Mouse (Mus musculus): ENCODE data around the gene Gm26920.
"Not testable (repeated sequence)": the region's sequence is repeated elsewhere in the genome, so short reads cannot be mapped to it uniquely, and the experiment has no call there.

Gm26920 gene

DNA sequence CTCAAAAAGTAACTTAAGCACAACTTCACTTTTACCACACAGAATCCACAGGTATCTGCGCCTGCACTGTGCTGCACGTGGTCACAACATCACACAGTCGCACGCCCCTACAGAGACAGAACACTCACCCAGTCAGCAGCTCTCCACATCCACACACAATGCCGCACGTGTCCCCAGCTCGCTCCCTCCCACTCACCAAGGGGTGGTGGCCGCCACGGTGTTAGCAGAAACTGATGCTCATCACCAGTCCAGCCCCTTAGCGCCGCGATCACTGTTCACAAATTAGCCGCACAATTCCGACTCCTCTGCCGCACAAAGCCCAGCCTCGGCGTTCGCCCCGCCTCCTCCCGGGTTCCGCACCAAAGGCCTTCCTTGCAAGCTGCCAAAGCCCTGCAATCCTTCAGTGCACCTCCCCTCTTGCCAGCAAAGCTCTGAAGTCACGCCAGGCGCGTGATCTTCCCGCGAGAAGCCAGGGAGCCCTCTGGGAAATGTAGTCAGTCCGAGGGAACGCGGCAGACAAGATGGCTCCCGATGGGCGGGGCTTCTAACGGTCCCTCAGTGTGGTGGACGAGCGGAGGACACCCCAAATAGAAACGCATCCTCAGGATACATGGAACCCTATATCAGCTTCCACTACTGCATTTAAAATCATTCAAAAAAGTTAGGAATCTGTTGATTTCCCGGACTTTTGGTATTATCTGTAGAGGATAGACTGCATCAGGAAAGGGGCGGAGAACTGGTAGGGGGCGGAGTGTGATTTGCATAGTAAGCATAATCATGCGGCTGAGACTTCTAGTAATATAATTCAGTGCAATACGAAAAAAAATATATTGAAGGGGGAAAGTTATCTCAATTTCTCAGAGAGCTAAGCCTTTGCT lies at the start of gene Gm26920, which contains the start of gene Zfp566:
TSS of gene Gm26920 (minus strand) at position 319 of the 878 bp plus-strand sequence.
TSS of gene Zfp566 (minus strand) at position 436 of the 878 bp plus-strand sequence.
- peak; percentile 98 for DNase-seq

DNA sequence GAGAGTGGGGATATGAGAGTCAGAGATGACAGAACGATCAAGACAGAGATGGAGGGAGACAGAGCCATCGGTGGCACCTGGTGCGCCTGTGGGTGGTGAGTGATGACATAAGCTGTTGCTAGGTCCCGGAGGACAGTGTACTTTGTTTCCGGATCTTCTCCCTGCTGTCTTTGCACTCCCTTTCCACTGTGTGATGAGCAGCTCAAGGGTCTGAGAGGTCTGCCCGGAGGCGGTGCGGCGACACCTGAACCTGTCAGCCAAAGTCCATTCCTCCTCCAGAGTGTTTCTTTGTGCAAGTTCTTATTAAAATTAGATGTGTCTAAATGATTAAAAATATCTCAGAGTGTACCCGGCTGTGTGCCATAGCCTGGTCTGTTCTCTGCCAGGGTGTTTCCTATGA lies 46.6 kb upstream of the Gm26920 start:
- no peak for DNase-seq

DNA sequence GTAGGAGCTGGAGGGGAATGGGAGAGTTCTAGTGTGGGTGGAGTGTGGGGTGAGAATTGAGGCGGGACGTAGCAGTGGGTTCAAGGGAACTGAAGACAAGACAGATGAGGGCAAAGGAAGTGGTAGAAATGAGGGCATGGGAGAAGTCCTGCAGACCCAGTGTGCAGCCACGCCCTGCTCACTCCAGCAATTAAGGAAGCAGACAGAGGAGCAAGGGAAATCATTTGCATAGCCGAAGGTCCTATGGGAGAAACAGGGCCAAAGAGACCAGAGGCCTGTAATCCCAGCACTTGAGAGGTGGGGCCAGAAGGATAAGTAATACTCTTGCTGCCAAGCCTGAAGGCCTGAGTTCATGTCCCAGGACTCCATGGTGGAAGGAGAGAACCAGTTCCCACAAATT lies 42.2 kb upstream of the Gm26920 start:
- no peak for DNase-seq

DNA sequence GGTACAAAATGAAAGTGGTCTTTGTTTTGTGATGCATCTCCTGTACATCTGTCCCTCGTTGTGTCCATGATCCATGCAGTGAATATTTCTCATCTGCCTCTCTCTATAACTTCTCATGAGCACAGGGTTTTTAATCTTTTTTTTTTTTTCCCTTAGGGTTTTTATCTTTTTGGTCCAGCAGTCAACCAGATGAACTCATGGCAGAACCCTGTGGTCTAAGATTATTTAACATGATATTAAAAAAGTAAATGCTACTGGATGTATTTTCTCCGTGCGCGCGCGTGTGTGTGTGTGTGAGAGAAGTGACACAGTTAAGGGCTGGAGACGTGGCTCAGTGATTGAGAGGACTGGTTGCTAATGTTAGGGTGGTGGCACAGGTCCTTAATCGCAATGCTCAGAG lies 39.7 kb upstream of the Gm26920 start:
- no peak for DNase-seq

DNA sequence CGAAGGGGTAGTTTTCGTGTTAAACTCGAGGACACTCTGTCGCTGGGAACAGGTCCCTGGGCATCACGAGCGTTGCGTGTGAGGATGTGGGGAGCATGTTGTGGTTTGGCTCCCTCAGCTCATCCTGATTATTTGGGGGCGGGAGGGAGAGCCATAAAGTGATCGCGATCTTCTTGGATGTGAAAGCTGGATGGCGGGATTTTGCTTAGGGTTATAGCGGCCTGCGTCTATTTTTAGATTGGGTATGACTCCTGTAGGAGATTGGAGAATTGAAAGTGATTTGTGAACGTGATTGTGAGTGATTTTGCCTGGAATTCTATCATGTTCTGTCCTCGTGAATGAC lies 31.9 kb upstream of the Gm26920 start:
- DNase-seq, result no peak

DNA sequence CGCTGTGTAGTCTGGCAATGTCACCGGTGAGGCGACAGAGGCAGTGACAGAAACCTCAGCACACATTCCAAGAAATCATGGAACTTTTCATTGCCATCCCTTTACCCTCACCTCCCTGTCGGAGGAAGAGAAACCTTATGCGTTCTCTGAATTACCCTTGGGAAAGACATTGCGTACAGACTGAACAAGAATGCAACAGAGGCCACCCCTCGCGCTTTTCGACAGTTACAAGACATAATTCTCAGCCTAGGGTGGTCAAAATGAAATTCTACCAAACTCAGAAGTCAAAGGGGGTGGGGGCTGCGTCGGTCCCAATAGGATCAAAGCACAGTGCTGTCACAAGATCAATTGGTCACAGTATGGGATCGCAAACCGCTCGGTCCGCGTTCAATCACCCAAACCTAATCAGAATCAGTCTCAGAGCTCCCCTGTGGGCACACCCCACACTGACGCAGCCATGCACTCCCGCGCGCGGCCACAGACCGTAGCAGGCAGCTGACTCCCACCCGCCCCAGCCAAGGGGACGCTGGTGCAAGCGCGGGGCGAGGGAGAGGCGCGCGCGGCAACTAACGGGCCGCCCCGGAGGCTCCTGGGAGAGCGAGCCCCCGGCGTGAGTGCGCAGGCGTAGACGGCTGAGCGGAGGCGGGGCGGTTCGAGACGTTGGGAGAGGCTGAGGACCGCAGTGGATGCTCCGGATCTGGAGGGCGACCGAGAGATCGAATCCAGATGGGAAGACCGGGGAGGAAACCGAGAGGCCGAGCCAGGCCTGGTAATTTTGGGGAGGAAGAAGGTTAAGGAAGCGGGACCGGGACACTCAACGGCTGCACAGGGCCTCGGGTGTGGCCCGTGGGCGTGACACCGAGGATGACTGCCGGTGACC lies 31.3 kb upstream of the Gm26920 start, which contains the start of gene Zfp382:
TSS of gene Zfp382 (plus strand) at position 635 of the 880 bp plus-strand sequence.
- DNase-seq, result peak; percentile 89

DNA sequence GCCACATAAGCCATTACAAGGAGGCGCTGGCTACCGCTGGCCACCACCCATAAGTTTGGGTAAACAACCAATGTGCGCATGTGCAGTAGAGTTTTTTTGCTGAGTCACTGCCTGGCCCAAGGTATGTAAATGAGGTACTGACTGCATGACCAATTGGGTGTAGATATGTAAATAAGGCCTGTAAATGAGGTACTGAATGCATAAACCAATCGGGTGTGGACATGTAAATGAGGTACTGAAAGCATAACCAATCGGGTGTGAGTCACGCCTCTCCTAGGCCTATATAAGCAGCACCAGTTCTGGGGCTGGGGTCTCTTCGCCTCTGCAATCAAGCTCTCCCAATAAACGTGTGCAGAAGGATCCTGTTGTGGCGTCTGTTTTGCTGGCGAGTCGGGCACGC lies 27.7 kb upstream of the Gm26920 start:
- not testable (repeated sequence) for DNase-seq

DNA sequence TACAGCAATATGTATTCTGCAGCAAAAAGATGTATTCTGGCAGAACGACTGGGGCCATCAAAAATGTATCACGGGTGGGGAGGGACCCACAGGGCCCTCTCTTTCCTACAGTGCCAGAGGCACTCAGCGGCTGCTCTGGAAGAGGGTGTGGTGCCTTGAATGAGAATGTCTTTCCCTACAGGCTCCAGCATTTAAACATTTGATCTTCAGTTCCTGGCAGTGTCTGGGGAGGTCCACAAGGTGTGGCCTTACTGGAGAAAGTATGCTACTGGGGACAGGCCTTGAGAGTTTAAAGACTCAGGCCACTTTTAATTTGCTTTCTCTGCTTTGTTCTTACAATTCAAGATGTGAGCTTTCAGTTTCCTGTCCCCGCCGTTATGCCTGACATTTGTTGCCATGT lies 25.9 kb upstream of the Gm26920 start:
- DNase-seq, result no peak

DNA sequence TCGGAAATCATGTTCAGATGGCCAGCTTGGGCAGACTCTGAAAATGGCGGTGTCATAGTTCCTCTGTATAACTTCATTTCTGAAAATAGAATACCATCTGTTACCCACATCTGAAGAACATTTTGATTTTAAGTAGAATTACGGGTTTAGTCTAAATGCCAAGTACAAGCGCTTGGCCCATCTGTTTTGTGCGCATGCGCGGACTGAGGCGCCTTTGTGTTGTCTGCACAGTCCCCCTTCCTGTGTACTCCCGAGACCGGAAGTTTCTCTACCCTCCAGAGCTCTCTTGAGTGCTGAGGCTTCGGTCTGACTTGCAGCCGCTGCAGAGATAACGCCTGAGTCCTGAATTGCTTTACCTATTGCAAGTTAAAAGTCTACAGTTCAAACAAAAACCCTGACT lies 9.1 kb upstream of the Gm26920 start:
- DNase-seq, result peak; percentile 31

DNA sequence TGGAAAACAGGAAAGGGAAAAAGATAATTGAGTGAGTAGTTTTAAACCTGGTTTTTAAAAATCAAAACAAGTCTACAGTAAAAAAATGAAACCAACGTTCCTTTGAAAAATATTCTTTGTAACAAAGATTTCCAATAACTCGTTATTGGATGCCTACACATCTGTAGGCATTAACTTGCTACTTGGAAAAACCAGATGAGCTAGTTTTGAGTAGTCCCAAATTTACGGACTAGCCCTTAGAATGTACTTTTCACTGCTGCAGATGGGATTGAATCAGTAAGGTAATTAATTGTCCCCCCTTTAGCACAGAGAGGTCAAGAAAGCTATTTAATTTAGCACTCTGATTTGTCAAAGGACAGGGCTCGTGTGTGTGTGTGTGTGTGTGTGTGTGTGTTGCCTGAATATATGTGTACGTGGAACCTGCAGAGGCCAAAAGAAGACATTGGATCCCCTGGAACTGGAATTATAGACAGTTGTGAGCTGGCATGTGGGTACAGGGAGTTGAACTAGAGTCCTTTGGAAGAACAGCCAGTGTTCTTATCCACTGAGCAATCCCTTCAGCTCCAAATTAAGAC lies 5.4 kb upstream of the Gm26920 start:
- peak; percentile 7 for DNase-seq

DNA sequence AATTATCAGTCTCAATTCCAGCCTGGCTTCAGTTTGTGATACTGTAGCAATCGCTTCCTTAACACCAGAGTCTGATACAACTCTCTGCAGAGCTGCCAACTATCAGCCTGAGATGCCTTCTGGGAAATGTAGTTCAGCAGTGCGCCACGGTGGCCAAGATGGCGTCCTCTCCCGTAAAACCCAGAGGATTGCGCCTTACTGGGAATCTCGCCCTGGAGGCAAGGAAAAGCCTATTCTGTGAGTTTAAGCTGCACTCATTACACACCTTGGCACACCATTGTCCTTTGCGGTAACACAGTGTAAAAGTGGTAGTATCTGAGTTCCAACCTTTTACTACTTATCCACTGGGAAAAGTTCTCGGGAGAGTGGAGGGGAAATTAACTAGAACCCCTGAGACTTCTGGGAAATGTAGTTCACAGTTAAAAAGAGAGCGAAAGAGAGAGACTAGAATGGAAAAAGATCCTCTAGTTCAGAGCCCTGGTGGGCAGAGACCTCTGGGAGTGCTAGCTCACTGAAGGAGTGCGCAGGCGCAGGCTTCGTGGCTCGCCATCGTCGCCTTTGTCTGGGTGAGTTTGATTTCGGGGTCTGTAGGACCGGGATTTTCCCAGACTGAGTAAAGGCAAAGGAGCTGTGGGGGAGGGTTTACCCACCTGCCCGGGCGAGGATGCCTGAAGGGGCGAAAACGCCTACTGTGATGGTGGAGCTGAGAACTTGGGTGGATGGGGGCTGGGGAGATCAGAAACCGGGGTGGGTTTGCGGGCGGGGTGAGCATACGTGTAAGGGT lies 4.6 kb upstream of the Gm26920 start, which contains the start of gene Zfp260:
TSS of gene Zfp260 (plus strand) at position 132 of the 784 bp plus-strand sequence.
- DNase-seq, result peak; percentile 96

DNA sequence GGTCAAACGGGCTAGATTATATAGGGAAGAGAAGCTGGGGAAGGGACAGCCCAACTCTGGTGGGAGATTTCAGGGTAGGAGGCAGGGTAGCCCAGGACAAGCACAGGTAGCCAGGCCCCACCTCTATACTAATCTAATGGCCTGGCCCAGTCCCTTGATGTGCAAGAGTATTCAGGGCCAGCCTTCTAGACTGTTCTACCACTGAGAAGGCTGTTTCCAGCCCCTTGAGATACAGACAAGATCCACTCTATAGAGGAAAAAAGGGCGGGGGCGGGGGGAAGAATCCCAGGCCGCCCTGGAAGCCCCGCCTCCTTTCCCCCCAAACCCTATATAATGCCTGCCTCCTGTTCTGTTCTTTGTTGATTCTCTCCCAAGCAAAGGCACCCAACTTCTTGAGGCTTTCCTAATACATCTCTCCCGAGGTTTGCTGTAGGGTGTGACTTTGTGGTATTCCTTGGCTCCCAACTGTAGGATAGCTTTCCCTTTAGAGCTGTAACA lies 3.8 kb upstream of the Gm26920 start:
- no peak for DNase-seq

DNA sequence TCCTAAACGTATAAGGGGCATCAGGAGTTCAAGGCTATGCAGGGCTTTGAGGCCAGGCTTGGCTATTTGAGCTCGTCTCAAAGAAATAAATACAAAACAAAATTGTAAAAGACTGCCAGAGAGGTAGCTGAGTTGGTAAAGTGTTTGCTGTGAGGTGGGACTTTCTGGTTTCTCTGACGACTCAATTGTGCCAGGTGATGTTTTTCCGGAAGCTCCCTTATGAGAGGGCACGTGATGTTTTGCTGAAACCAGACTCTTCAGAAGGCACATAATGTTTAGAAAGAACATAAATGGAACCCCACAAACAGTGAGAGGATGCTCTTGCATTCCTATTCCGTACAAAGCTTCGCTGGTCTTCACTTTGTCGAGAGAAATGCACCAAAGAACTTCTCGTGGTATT lies 2.5 kb upstream of the Gm26920 start:
- DNase-seq, result no peak

DNA sequence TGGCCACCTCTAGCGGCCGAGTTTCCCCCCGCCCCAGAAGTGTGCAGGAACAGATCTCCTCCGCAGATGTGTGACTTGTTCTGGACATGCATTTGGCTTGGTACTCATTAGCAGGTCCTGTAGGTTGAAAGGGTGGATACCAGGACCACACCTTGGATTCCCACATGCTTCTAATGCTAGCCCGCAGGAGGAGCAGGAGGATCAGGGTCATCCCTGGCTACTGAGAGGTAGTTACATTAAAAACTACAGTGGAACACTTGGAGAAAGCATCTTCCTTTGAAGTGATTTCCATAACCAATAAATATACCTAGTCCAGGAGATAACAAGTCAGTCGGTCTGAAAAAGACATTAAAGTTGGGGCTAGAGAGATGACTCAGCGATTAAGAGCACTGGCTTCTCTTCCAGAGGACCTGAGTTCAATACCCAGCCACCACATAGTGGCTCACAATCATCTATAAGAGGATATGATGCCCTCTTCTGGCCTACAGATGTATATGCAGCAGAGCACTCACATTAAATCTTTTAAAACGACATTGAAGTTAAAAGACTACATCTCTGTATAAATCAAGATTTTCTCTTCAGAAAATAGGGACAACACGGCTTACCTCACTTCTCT lies 868 bp upstream of the Gm26920 start:
- peak; percentile 24 for DNase-seq

DNA sequence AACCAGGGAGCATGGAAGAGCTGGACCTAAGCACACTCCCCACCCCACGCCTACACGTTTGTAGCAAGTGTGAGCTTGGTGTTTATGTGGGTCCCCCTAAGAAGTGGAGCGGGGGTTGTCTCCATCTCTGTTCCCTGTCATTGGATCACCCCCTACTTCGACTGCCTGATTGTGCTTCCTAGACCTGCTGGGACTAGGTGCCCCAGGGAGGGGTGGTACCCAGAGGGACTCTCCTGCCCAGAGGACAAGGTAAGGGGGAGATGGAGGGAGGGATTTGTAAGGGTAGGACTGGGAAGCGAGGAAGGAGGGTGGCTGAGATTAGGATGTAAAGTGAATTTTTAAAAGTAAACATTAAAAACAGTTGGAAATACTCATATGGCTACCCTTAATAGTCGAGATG lies 805 bp downstream of the Gm26920 start:
- DNase-seq, result no peak

DNA sequence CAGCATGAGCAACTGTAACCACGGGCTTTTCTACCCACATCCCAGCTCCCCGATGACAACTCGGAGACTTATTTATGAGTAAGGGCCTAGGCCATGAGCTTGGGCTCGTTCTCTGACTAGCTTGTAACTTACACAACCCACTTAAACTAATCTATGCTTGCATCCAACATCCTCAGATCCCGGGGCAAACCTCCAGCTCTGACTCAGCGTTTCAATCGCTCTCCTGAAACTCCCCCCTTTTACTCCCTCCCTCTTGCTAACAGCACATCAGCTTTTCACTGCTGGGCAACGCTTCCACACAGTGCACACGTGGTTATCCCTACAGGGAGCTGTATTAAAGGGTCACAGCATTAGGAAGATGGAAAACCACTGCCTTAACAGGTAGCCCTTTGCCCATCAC lies 3.7 kb downstream of the Gm26920 start:
- no peak for DNase-seq

DNA sequence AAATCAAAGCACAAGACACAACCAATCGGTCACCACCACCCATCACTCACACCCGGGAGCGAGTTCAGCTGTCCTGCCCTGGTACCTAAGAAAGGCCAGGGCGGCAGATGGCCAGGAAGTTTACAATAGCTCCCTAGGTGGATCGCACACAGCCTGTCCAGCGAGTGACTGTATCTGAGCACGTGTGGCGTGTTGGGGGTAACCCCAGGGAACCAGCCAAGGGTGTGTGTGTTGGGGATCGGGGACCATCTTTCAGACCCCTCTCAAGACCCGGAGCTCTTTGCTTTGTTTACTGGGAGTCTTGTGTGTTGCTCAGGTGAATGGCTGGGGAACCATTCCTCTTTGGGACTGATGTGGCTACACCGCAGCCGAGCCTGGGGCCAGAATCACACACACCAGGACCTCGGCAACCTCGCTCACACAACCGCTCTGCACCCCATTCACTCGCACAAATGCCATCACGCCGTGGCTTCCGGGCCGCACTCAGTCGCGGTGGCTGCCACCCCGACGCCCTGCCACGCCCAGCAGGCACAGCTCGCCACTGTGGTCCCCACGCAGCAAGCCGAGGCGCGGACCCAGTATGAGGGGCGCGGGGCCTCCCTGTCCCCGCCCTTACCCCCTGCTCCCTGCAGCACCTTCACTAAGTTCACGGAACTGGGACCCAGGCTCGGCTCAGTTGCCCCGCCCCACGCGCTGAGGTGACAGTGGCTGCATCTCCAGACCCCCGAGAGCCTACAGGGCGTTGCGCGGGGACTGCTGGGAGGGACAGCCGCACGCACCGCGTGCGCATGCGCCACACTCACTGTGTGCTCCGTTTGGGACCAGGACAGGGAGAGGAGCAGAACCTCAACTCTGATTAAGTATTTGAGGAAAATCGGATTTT lies 17.8 kb downstream of the Gm26920 start, which contains the start of gene Zfp82:
TSS of gene Zfp82 (minus strand) at position 755 of the 883 bp plus-strand sequence.
- DNase-seq, result peak; percentile 82

DNA sequence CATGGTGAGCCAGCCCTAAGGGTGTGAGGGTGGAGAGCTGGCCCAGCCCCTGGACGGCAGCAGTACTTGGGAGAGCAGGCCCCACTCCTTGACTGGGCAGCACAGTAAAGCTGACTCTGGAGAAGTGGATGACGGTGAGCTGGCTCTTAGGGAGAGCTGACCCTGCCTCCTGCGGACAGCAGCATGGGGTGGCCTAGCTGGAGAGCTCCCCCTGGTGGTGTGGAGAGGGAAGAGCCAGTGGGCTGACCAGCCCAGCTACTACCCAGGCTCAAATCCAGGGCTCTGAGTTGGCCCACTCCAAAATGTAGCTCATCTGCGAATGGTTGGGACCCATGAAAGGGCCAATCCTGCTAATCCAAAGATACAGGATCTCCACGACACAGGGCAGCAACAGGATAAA lies 25.6 kb downstream of the Gm26920 start:
- no peak for DNase-seq

DNA sequence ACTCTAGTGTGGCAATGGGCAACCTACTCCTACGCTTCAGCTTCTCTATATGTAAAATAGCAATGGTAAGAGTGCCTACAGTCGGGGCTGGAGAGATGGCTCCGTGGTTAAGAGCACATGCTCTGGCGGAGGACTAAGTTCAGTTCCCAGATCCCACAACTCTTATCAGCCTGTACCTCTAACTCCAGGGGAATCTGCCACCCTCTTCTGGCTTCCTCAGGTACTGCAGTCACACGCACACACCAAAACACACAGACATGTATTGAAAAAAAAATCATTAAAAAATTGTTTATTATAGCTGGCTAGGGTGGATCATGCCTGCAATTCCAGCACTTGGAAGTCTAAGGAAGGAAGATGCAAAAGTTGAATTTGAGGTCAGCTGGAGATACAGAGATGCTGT lies 27.7 kb downstream of the Gm26920 start:
- DNase-seq, result peak; percentile 7

DNA sequence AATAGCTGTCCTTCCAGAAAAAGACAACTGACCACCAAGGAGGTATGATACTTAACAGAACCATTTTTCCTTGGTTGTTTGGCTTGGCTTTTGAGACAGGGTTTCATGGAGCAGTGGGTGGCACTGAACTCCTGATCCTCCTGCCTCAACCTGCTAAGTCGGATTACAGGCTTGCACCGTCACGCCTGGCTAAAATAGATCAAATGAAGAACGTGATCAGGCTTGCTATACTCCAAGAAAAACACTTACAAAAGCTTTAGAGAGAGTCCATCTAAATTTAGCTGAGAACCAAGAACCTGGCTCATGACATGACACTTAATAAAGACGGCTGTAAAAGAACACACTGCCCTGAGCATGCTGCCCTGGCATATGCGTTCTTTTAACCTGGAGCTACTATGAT lies 29.9 kb downstream of the Gm26920 start:
- no peak for DNase-seq

DNA sequence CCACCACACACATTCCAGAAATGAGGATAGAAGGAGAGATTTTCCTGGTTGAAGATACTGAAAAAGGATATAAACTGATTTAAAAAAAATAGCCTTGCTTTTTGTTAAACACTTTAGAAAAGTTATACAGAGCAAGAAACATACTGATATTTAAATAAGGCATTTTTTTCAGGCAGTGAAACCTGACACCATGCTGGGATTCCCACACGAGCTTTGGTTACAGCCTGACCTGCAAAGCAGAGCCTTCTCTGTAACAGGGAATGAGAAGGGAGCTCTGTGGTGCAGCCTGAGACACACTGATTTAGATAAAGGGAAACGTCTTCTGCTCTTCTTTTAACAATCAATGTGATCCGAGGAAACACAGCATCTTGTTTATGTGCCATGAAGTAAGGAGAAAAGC lies 36.6 kb downstream of the Gm26920 start:
- DNase-seq, result no peak

Measured in lung, postnatal 36 days (tissue).